Mouse (Mus musculus) erythroblast, embryonic 14.5 days (primary cell): ENCODE measurements around the gene Zscan4e. TPM values are rescaled to one million over a fixed set of nuclear protein-coding genes. Genes with fewer than 3 reads are reported as not detected.
"Not testable (repeated sequence)": the region's sequence is repeated elsewhere in the genome, so short reads cannot be mapped to it uniquely, and the experiment has no call there.

ENCODE experiments used
- H3K27me3 ChIP-seq: 2 replicates; pipeline ENCODE4 v1.6.1; 2012; ENCODE audit warnings: inconsistent platforms; ENCODE audit not compliant: control insufficient read depth
- H3K36me3 ChIP-seq: 2 replicates; pipeline ENCODE4 v1.6.1; 2012; ENCODE audit warnings: mild to moderate bottlenecking, inconsistent platforms; ENCODE audit not compliant: control insufficient read depth
- H3K4me1 ChIP-seq: 2 replicates; pipeline ENCODE4 v1.6.1; 2012; ENCODE audit warnings: inconsistent platforms; ENCODE audit not compliant: control insufficient read depth
- H3K4me3 ChIP-seq: replicated peaks from 2 replicates; pipeline ENCODE3; 2012; ENCODE audit warnings: moderate library complexity, mild to moderate bottlenecking, inconsistent platforms
- H3K9me3 ChIP-seq: 2 replicates; pipeline ENCODE4 v1.6.1; 2012; ENCODE audit warnings: low read length, inconsistent platforms, mixed read lengths; ENCODE audit not compliant: control insufficient read depth
- polyA plus RNA-seq: library from polyadenylated mRNA; stranded (reverse); fragments of >175 nt; gene quantifications from 2 replicates; pipeline ENCODE4 v1.2.3, GENCODE M21; 2012

Zscan4e gene
- not detected in 2 replicates for polyA plus RNA-seq

- not testable (repeated sequence) for H3K4me1 ChIP-seq, H3K9me3 ChIP-seq, H3K36me3 ChIP-seq, H3K27me3 ChIP-seq, H3K4me3 ChIP-seq
These were observed at the start of gene Zscan4e for GRCm38 (mm10) chr7:11310582-11310981. Zscan4e (minus strand) TSS chr7:11310682.

Other genes starting within 250 kb of the Zscan4e start
- gene Zscan4-ps1, start 241.0 kb downstream of the Zscan4e start, polyA plus RNA-seq = not detected in 2 replicates
- not detected in 2 replicates for gene Zscan4d, start 144.5 kb downstream of the Zscan4e start, polyA plus RNA-seq
- gene Zscan4f, start 87.2 kb upstream of the Zscan4e start, polyA plus RNA-seq = not detected in 2 replicates
- not detected in 2 replicates for gene Zscan4-ps2, start 203.6 kb upstream of the Zscan4e start, polyA plus RNA-seq